Mouse (Mus musculus) lung, embryonic 14.5 days (tissue): ENCODE measurements around the gene Pnp. TPM values are rescaled to one million over a fixed set of nuclear protein-coding genes. Genes with fewer than 3 reads are reported as not detected.
"Not testable (repeated sequence)": the region's sequence is repeated elsewhere in the genome, so short reads cannot be mapped to it uniquely, and the experiment has no call there.

Experiments used
- ATAC-seq: fragments of 200-750 bp; cut with Nextera tagmentation; 2 replicates; pipeline ENCODE4 v1.8.0; 2017; ENCODE audit warnings: mild to moderate bottlenecking, moderate TSS enrichment, moderate library complexity; ENCODE audit not compliant: insufficient read depth
- DNase-seq: peaks from one replicate; pipeline ENCODE4 v3.0.0-alpha.2; 2015
- H3K27ac ChIP-seq: fragments of 300-500 bp; sonication (generic); 2 replicates; pipeline ENCODE4 v1.5.1; 2014; ENCODE audit warnings: low read depth, mild to moderate bottlenecking, moderate library complexity
- H3K27me3 ChIP-seq: fragments of 300-500 bp; sonication (generic); 2 replicates; pipeline ENCODE4 v1.6.1; 2014; ENCODE audit warnings: low read length, control low read depth; ENCODE audit not compliant: insufficient read depth
- H3K36me3 ChIP-seq: fragments of 300-500 bp; sonication (generic); 2 replicates; pipeline ENCODE4 v1.6.1; 2014; ENCODE audit warnings: control low read depth; ENCODE audit not compliant: insufficient read depth
- H3K4me1 ChIP-seq: fragments of 300-500 bp; sonication (generic); 2 replicates; pipeline ENCODE4 v1.6.1; 2014; ENCODE audit warnings: antibody characterized with exemption, control low read depth; ENCODE audit not compliant: insufficient read depth
- H3K4me2 ChIP-seq: fragments of 300-500 bp; sonication (generic); 2 replicates; pipeline ENCODE4 v1.6.1; 2014; ENCODE audit warnings: mild to moderate bottlenecking
- H3K4me3 ChIP-seq: fragments of 300-500 bp; sonication (generic); 2 replicates; pipeline ENCODE4 v1.5.1; 2014; ENCODE audit warnings: low read depth, low read length
- H3K9ac ChIP-seq: fragments of 300-500 bp; sonication (generic); 2 replicates; pipeline ENCODE4 v1.6.1; 2014
- H3K9me3 ChIP-seq: fragments of 300-500 bp; sonication (generic); 2 replicates; pipeline ENCODE4 v1.6.1; 2016; ENCODE audit warnings: low read depth, low read length, control low read depth
- CTCF ChIP-seq: IDR thresholded peaks from 2 replicates; pipeline ENCODE4 v1.5.1; 2016; ENCODE audit warnings: antibody characterized with exemption, low read depth
- WGBS: fragments of 180-500 bp; shearing (Covaris S2); extraction: QIAGEN DNeasy Blood & Tissue Kit; methylation state at CpG from one replicate; pipeline ENCODE4 v1.1.7; 2014; 5-methylcytosine and 5-hydroxymethylcytosine counted together
- polyA plus RNA-seq: library from polyadenylated mRNA; unstranded; fragments of >200 nt; fragmentation: Nextera tagmentation; extraction: Ambion mirVana; gene quantifications from 2 replicates; pipeline ENCODE4 v1.2.1, GENCODE M21; 2014

The Pnp gene
- polyA plus RNA-seq, 1 experiment from 2014 or later: 64.4 TPM

- no peak for ATAC-seq
- Histone ChIP-seq H3K4me2 (peak within 1 kb of the TSS; percentile 13; the same call in 1 of the 2 replicates), H3K27ac (peak within 1 kb of the TSS; percentile 92), H3K4me3 (no peak within 1 kb of the TSS), H3K36me3 (no peaks in the 10 kb centered on the region), H3K4me1 (0 out of 2 replicates have a peak, but pooled peaks cover 3% of the 10 kb centered on the region), H3K27me3 (no peaks in the 10 kb centered on the region), H3K9ac (no peak within 1 kb of the TSS), H3K9me3 (no peaks in the 10 kb centered on the region)
- 66% methylated on average over 8 of the region's 8 CpGs for WGBS
- no peak for DNase-seq
- no peak for TF ChIP-seq CTCF
Observed at GRCm38 (mm10) chr14:51007152-51007801, 76.4 kb downstream of the Pnp start, which contains the start of gene Rnase10. Gene Rnase10 (plus strand): TSS chr14:51007751.

DNA sequence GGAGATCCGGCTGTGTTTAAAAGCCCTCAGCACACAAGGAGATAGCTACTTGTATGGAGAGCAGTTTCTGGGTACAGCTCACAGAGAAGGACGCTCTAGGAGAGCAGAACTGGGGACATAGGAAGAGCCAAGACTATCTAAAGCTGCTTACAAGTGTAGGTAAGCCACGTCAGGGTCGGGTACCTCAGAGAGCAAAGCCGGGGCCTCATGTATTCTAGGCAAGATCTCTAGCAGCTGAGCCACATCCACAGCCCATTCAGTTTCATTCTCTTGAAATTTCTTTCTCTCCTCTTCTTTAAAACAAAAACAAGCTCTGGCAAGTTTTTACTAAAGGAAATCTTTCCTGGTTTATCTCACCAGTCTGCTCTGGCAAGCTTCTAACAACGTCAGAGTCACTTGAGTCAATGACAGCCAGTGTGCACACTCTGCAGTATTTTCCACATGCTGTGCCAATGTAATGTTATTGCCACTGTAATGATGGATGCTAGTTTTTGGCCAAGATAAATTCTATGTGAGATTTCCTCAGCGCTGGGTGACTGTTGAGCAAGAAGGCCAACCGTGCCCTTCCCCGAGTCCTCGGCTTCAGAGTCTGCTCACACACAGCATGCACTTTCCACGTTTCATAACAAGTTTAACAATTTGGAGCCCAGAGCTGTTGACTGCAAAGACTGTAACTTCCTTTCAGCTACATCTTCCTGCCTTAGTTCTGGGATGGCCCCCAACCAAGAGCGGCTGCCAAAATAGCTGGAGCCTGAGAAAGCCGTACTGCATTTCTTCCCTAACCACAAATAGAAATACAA, 77.2 kb downstream of the Pnp start:
- H3K9ac ChIP-seq: no peak overlapping the region
- no peak overlapping the region for H3K4me3 ChIP-seq
- H3K9me3 ChIP-seq: no peaks in the 10 kb centered on the region
- H3K4me1 ChIP-seq: 0 out of 2 replicates have a peak, but pooled peaks cover 3% of the 10 kb centered on the region
- ATAC-seq (peak; percentile 94), DNase-seq (peak; percentile 83)
- peak overlapping the region; percentile 13; the same call in 1 of the 2 replicates for H3K4me2 ChIP-seq
- no peaks in the 10 kb centered on the region for H3K36me3 ChIP-seq
- WGBS: 44% methylated on average over 13 of the region's 13 CpGs
- H3K27me3 ChIP-seq: no peaks in the 10 kb centered on the region
- peak overlapping the region; percentile 92 for H3K27ac ChIP-seq
- TF ChIP-seq CTCF: no peak

- Histone ChIP-seq H3K4me1 (0 out of 2 replicates have a peak, but pooled peaks cover 3% of the 10 kb centered on the region), H3K9ac (no peak overlapping the region), H3K4me3 (no peak overlapping the region), H3K9me3 (no peaks in the 10 kb centered on the region), H3K27ac (peak overlapping the region; percentile 92), H3K36me3 (no peaks in the 10 kb centered on the region), H3K27me3 (no peaks in the 10 kb centered on the region), H3K4me2 (no peak overlapping the region; the same call in 1 of the 2 replicates)
- no peak for TF ChIP-seq CTCF
- ATAC-seq (no peak), DNase-seq (no peak)
- WGBS: 63% methylated on average over 4 of the region's 4 CpGs
Observed at GRCm38 (mm10) chr14:51008781-51009180, 77.9 kb downstream of the Pnp start.

- TF ChIP-seq CTCF: no peak
- H3K4me1 ChIP-seq: 0 out of 2 replicates have a peak, but pooled peaks cover 3% of the 10 kb centered on the region
- DNase-seq (no peak), ATAC-seq (no peak)
- no peak overlapping the region for H3K4me3 ChIP-seq
- H3K36me3 ChIP-seq: no peaks in the 10 kb centered on the region
- H3K27ac ChIP-seq: no peak overlapping the region; the same call in 1 of the 2 replicates
- no peak overlapping the region for H3K9ac ChIP-seq
- 80% methylated on average over 6 of the region's 6 CpGs for whole genome bisulfite sequencing
- H3K4me2 ChIP-seq: no peak overlapping the region
- H3K9me3 ChIP-seq: no peaks in the 10 kb centered on the region
- H3K27me3 ChIP-seq: no peaks in the 10 kb centered on the region
Observed at GRCm38 (mm10) chr14:51009572-51009971, 78.7 kb downstream of the Pnp start.

GRCm38 (mm10) chr14:51014724-51015123, 83.8 kb downstream of the Pnp start:
- H3K27me3 ChIP-seq, H3K9me3 ChIP-seq, H3K4me3 ChIP-seq, H3K27ac ChIP-seq, H3K4me2 ChIP-seq, H3K4me1 ChIP-seq, H3K36me3 ChIP-seq, ATAC-seq, H3K9ac ChIP-seq, DNase-seq: not testable (repeated sequence)
- 78% methylated on average over 3 of the region's 3 CpGs for WGBS

Other genes with a start within 250 kb of the Pnp start
- gene Olfr747, start 237.9 kb upstream of the Pnp start, polyA plus RNA-seq: not detected in 2 replicates
- gene Olfr748, start 223.7 kb upstream of the Pnp start, polyA plus RNA-seq: not detected in 2 replicates
- gene Olfr749, start 186.0 kb upstream of the Pnp start, polyA plus RNA-seq: not detected in 2 replicates
- 68.3 and 68.6 TPM in 2 replicates for gene Ttc5, start 145.6 kb upstream of the Pnp start, polyA plus RNA-seq
- gene Ccnb1ip1, start 123.3 kb upstream of the Pnp start, polyA plus RNA-seq: not detected in 2 replicates
- 71.0 and 74.7 TPM in 2 replicates for gene Parp2, start 123.2 kb upstream of the Pnp start, polyA plus RNA-seq
- gene Tep1, start 60.5 kb upstream of the Pnp start, polyA plus RNA-seq: 6.1 and 7.2 TPM in 2 replicates
- gene Klhl33, start 33.6 kb upstream of the Pnp start, polyA plus RNA-seq: 0.26 and 0.29 TPM in 2 replicates
- gene Osgep, start 6.2 kb upstream of the Pnp start, polyA plus RNA-seq: 164 and 183 TPM in 2 replicates
- gene Apex1, start 6.1 kb upstream of the Pnp start, polyA plus RNA-seq: 272 and 273 TPM in 2 replicates
- gene Pip4p1, start 226 bp upstream of the Pnp start, polyA plus RNA-seq: 45.6 and 47.1 TPM in 2 replicates
- gene Gm49342, start 13.4 kb downstream of the Pnp start, polyA plus RNA-seq: not detected in 2 replicates
- 0.42 and 0.76 TPM in 2 replicates for gene Pnp2, start 24.9 kb downstream of the Pnp start, polyA plus RNA-seq
- gene Rnase10, start 76.7 kb downstream of the Pnp start, polyA plus RNA-seq: 0.45 TPM in 1 of 2 replicates, not detected in the other
- not detected in 2 replicates for gene Rnase9, start 110.8 kb downstream of the Pnp start, polyA plus RNA-seq
- gene Rnase11, start 119.1 kb downstream of the Pnp start, polyA plus RNA-seq: not detected in 2 replicates
- gene Rnase12, start 126.6 kb downstream of the Pnp start, polyA plus RNA-seq: not detected in 2 replicates
- not detected in 2 replicates for gene Olfr750, start 143.4 kb downstream of the Pnp start, polyA plus RNA-seq
- 27.6 and 29.6 TPM in 2 replicates for gene Rnase4, start 160.0 kb downstream of the Pnp start, polyA plus RNA-seq
- 5.2 and 5.6 TPM in 2 replicates for gene Ang, start 160.1 kb downstream of the Pnp start, polyA plus RNA-seq
- gene Eddm3b, start 183.3 kb downstream of the Pnp start, polyA plus RNA-seq: not detected in 2 replicates
- 1.2 and 1.4 TPM in 2 replicates for gene Rnase6, start 192.8 kb downstream of the Pnp start, polyA plus RNA-seq
- gene Rnase1, start 215.7 kb downstream of the Pnp start, polyA plus RNA-seq: 0.50 TPM in 1 of 2 replicates, not detected in the other
- not detected in 2 replicates for gene Rnase2b, start 231.2 kb downstream of the Pnp start, polyA plus RNA-seq